Mouse (Mus musculus) stomach, embryonic 15.5 days (tissue): Measurements from ENCODE around the gene Polr1b. TPM values are rescaled to one million over a fixed set of nuclear protein-coding genes. Genes with fewer than 3 reads are reported as not detected.

Source experiments
- ATAC-seq: fragments of 200-750 bp; cut with Nextera tagmentation; 2 replicates; pipeline ENCODE4 v1.8.0; 2017; ENCODE audit warnings: low read depth, moderate number of reproducible peaks, moderate TSS enrichment; ENCODE audit not compliant: insufficient read depth, low FRiP score
- H3K27ac ChIP-seq: fragments of 300-500 bp; sonication (generic); 2 replicates; pipeline ENCODE4 v1.5.1; 2015; ENCODE audit warnings: mild to moderate bottlenecking, inconsistent platforms
- H3K27me3 ChIP-seq: fragments of 300-500 bp; sonication (generic); replicated peaks from 2 replicates; pipeline ENCODE4 v1.6.1; 2015; ENCODE audit warnings: inconsistent platforms
- H3K36me3 ChIP-seq: fragments of 300-500 bp; sonication (generic); 2 replicates; pipeline ENCODE4 v1.6.1; 2015; ENCODE audit warnings: inconsistent platforms
- H3K4me1 ChIP-seq: fragments of 300-500 bp; sonication (generic); 2 replicates; pipeline ENCODE4 v1.6.1; 2015; ENCODE audit warnings: inconsistent platforms
- H3K4me2 ChIP-seq: fragments of 300-500 bp; sonication (generic); 2 replicates; pipeline ENCODE4 v1.6.1; 2015; ENCODE audit warnings: mild to moderate bottlenecking, inconsistent platforms
- H3K4me3 ChIP-seq: fragments of 300-500 bp; sonication (generic); replicated peaks from 2 replicates; pipeline ENCODE4 v1.5.1; 2015; ENCODE audit warnings: inconsistent platforms
- H3K9ac ChIP-seq: fragments of 300-500 bp; sonication (generic); 2 replicates; pipeline ENCODE4 v1.6.1; 2015; ENCODE audit warnings: inconsistent platforms
- H3K9me3 ChIP-seq: fragments of 300-500 bp; sonication (generic); 2 replicates; pipeline ENCODE4 v1.6.1; 2016; ENCODE audit warnings: inconsistent platforms
- WGBS: fragments of 180-500 bp; shearing (Covaris S2); methylation state at CpG from one replicate; pipeline ENCODE4 v1.1.7; 2015; 5-methylcytosine and 5-hydroxymethylcytosine counted together
- polyA plus RNA-seq: library from polyadenylated mRNA; unstranded; fragments of >200 nt; fragmentation: Nextera tagmentation; extraction: Ambion mirVana; gene quantifications from 2 replicates; pipeline ENCODE4 v1.2.1, GENCODE M21; 2015

The Polr1b gene
- 26.9 and 29.4 TPM in 2 replicates for polyA plus RNA-seq

- H3K4me2 ChIP-seq, result peak within 1 kb of the TSS; percentile 70
- peak within 1 kb of the TSS; percentile 57 for H3K9ac ChIP-seq
- no peak within 1 kb of the TSS for H3K27ac ChIP-seq
- H3K36me3 ChIP-seq, result peaks cover 23% of the 10 kb centered on the region
- 0 out of 2 replicates have a peak, but pooled peaks cover 3% of the 10 kb centered on the region for H3K4me1 ChIP-seq
- peak within 1 kb of the TSS; percentile 68 for H3K4me3 ChIP-seq
- H3K27me3 ChIP-seq, result no peaks in the 10 kb centered on the region
- H3K9me3 ChIP-seq, result no peaks in the 10 kb centered on the region
- 1% methylated on average over 35 of the region's 35 CpGs for WGBS
- peak; percentile 99 for ATAC-seq
These were observed at the start of gene Polr1b for GRCm38 (mm10) chr2:129100784-129101310. Polr1b (plus strand) TSS chr2:129100995.

- no peak overlapping the region for H3K4me2 ChIP-seq
- no peaks in the 10 kb centered on the region for H3K36me3 ChIP-seq
- H3K27me3 ChIP-seq, result no peaks in the 10 kb centered on the region
- no peaks in the 10 kb centered on the region for H3K4me1 ChIP-seq
- H3K9ac ChIP-seq, result no peak overlapping the region
- no peaks in the 10 kb centered on the region for H3K9me3 ChIP-seq
- 46% methylated on average over 4 of the region's 4 CpGs for WGBS
- no peak for ATAC-seq
- H3K27ac ChIP-seq, result no peak overlapping the region
- no peak overlapping the region for H3K4me3 ChIP-seq
These were observed 48.3 kb upstream of the Polr1b start for GRCm38 (mm10) chr2:129052451-129052983.

GRCm38 (mm10) chr2:129055741-129056140 is 45.1 kb upstream of the Polr1b start:
- Histone ChIP-seq H3K9ac (no peak overlapping the region), H3K36me3 (no peaks in the 10 kb centered on the region), H3K4me3 (no peak overlapping the region), H3K27ac (no peak overlapping the region), H3K4me1 (no peaks in the 10 kb centered on the region), H3K9me3 (no peaks in the 10 kb centered on the region), H3K27me3 (no peaks in the 10 kb centered on the region), H3K4me2 (no peak overlapping the region)
- 84% methylated on average over 6 of the region's 6 CpGs for WGBS
- no peak for ATAC-seq

- H3K4me2 ChIP-seq, result no peak overlapping the region
- no peak overlapping the region for H3K9ac ChIP-seq
- H3K4me3 ChIP-seq, result no peak overlapping the region
- WGBS, result 49% methylated on average over 9 of the region's 9 CpGs
- H3K9me3 ChIP-seq, result no peaks in the 10 kb centered on the region
- H3K4me1 ChIP-seq, result no peaks in the 10 kb centered on the region
- no peak overlapping the region for H3K27ac ChIP-seq
- no peak for ATAC-seq
- H3K27me3 ChIP-seq, result no peaks in the 10 kb centered on the region
- H3K36me3 ChIP-seq, result no peaks in the 10 kb centered on the region
These were observed 44.2 kb upstream of the Polr1b start for GRCm38 (mm10) chr2:129056597-129056996.

- Histone ChIP-seq H3K27ac (no peak overlapping the region), H3K9me3 (no peaks in the 10 kb centered on the region), H3K9ac (no peak overlapping the region), H3K4me2 (no peak overlapping the region), H3K4me1 (no peaks in the 10 kb centered on the region), H3K27me3 (no peaks in the 10 kb centered on the region), H3K36me3 (no peaks in the 10 kb centered on the region), H3K4me3 (no peak overlapping the region)
- 92% methylated on average over 8 of the region's 8 CpGs for WGBS
- ATAC-seq, result no peak
These were observed 43.5 kb upstream of the Polr1b start for GRCm38 (mm10) chr2:129057256-129057655.

- Histone ChIP-seq H3K36me3 (no peaks in the 10 kb centered on the region), H3K4me1 (no peaks in the 10 kb centered on the region), H3K4me2 (no peak overlapping the region), H3K27ac (no peak overlapping the region), H3K27me3 (no peaks in the 10 kb centered on the region), H3K9me3 (no peaks in the 10 kb centered on the region), H3K9ac (no peak overlapping the region), H3K4me3 (no peak overlapping the region)
- 85% methylated on average over 6 of the region's 6 CpGs for WGBS
- ATAC-seq, result peak; percentile 63; the same call in 1 of the 2 replicates
These were observed 42.9 kb upstream of the Polr1b start for GRCm38 (mm10) chr2:129057920-129058361.

- H3K4me3 ChIP-seq, result no peak overlapping the region
- H3K36me3 ChIP-seq, result no peaks in the 10 kb centered on the region
- H3K4me2 ChIP-seq, result no peak overlapping the region
- peaks cover under 1% of the 10 kb centered on the region; the same call in 1 of the 2 replicates for H3K4me1 ChIP-seq
- no peak overlapping the region for H3K27ac ChIP-seq
- no peak overlapping the region for H3K9ac ChIP-seq
- no peak for ATAC-seq
- no peaks in the 10 kb centered on the region for H3K9me3 ChIP-seq
- H3K27me3 ChIP-seq, result no peaks in the 10 kb centered on the region
- 56% methylated on average over 10 of the region's 10 CpGs for WGBS
These were observed 39.2 kb upstream of the Polr1b start for GRCm38 (mm10) chr2:129061456-129062059.

GRCm38 (mm10) chr2:129065437-129066282 is 35.1 kb upstream of the Polr1b start, which contains the start of gene Ttl:
Ttl (plus strand) TSS chr2:129065942.
- H3K9ac ChIP-seq, result peak within 1 kb of the TSS; percentile 57
- peak; percentile 85 for ATAC-seq
- WGBS, result 1% methylated on average over 62 of the region's 62 CpGs
- no peaks in the 10 kb centered on the region; the same call in 1 of the 2 replicates for H3K36me3 ChIP-seq
- no peaks in the 10 kb centered on the region for H3K27me3 ChIP-seq
- peak within 1 kb of the TSS; percentile 78 for H3K4me3 ChIP-seq
- peaks cover 5% of the 10 kb centered on the region; the same call in 1 of the 2 replicates for H3K4me1 ChIP-seq
- peak within 1 kb of the TSS; percentile 70 for H3K27ac ChIP-seq
- peak within 1 kb of the TSS; percentile 85 for H3K4me2 ChIP-seq
- H3K9me3 ChIP-seq, result no peaks in the 10 kb centered on the region

- Histone ChIP-seq H3K4me3 (peak overlapping the region; percentile 78), H3K4me2 (peak overlapping the region; percentile 85), H3K27me3 (no peaks in the 10 kb centered on the region), H3K9ac (peak overlapping the region; percentile 57), H3K4me1 (peaks cover 5% of the 10 kb centered on the region; the same call in 1 of the 2 replicates), H3K9me3 (no peaks in the 10 kb centered on the region), H3K27ac (peak overlapping the region; percentile 70), H3K36me3 (no peaks in the 10 kb centered on the region; the same call in 1 of the 2 replicates)
- 0% methylated on average over 20 of the region's 20 CpGs for WGBS
- peak; percentile 72 for ATAC-seq
These were observed 34.5 kb upstream of the Polr1b start for GRCm38 (mm10) chr2:129066326-129066725.

GRCm38 (mm10) chr2:129070296-129070695 is 30.5 kb upstream of the Polr1b start:
- Histone ChIP-seq H3K9me3 (no peaks in the 10 kb centered on the region), H3K27me3 (no peaks in the 10 kb centered on the region), H3K4me3 (no peak overlapping the region), H3K4me1 (peaks cover 5% of the 10 kb centered on the region; the same call in 1 of the 2 replicates), H3K9ac (no peak overlapping the region), H3K27ac (no peak overlapping the region), H3K36me3 (no peaks in the 10 kb centered on the region; the same call in 1 of the 2 replicates), H3K4me2 (no peak overlapping the region)
- ATAC-seq, result no peak
- WGBS, result 86% methylated on average over 3 of the region's 3 CpGs

GRCm38 (mm10) chr2:129078313-129078712 is 22.5 kb upstream of the Polr1b start:
- ATAC-seq, result no peak
- Histone ChIP-seq H3K9ac (no peak overlapping the region), H3K27me3 (no peaks in the 10 kb centered on the region), H3K4me3 (no peak overlapping the region), H3K4me2 (no peak overlapping the region), H3K36me3 (peaks cover 16% of the 10 kb centered on the region; the same call in 1 of the 2 replicates), H3K4me1 (no peaks in the 10 kb centered on the region), H3K27ac (no peak overlapping the region), H3K9me3 (no peaks in the 10 kb centered on the region)
- WGBS, result 74% methylated on average over 3 of the region's 3 CpGs
